Mouse (Mus musculus) forebrain, embryonic 13.5 days (tissue): Measurements from ENCODE around the gene Prss46. TPM values are rescaled to one million over a fixed set of nuclear protein-coding genes. Genes with fewer than 3 reads are reported as not detected.

Source experiments
- ATAC-seq: fragments of 200-750 bp; cut with Nextera tagmentation; 2 replicates; pipeline ENCODE4 v1.8.0; 2017
- H3K27ac ChIP-seq: fragments of 300-500 bp; sonication (generic); 2 replicates; pipeline ENCODE4 v1.5.1; 2015; ENCODE audit warnings: inconsistent platforms, mild to moderate bottlenecking, moderate library complexity
- H3K27me3 ChIP-seq: fragments of 300-500 bp; sonication (generic); 2 replicates; pipeline ENCODE4 v1.6.1; 2015; ENCODE audit warnings: mild to moderate bottlenecking, inconsistent platforms
- H3K36me3 ChIP-seq: fragments of 300-500 bp; sonication (generic); 2 replicates; pipeline ENCODE4 v1.6.1; 2015; ENCODE audit warnings: mild to moderate bottlenecking, inconsistent platforms; ENCODE audit not compliant: poor library complexity, severe bottlenecking
- H3K4me1 ChIP-seq: fragments of 300-500 bp; sonication (generic); 2 replicates; pipeline ENCODE4 v1.6.1; 2015; ENCODE audit warnings: inconsistent platforms
- H3K4me2 ChIP-seq: fragments of 300-500 bp; sonication (generic); 2 replicates; pipeline ENCODE4 v1.6.1; 2015; ENCODE audit warnings: inconsistent platforms, mild to moderate bottlenecking, moderate library complexity
- H3K4me3 ChIP-seq: fragments of 300-500 bp; sonication (generic); 2 replicates; pipeline ENCODE4 v1.5.1; 2015; ENCODE audit warnings: mild to moderate bottlenecking, inconsistent platforms
- H3K9ac ChIP-seq: fragments of 300-500 bp; sonication (generic); 2 replicates; pipeline ENCODE4 v1.6.1; 2015; ENCODE audit warnings: mild to moderate bottlenecking, inconsistent platforms
- H3K9me3 ChIP-seq: fragments of 300-500 bp; sonication (generic); replicated peaks from 2 replicates; pipeline ENCODE4 v1.6.1; 2016; ENCODE audit warnings: inconsistent platforms
- WGBS: fragments of 180-500 bp; shearing (Covaris S2); methylation state at CpG from one replicate; pipeline ENCODE4 v1.1.7; 2015; 5-methylcytosine and 5-hydroxymethylcytosine counted together
- polyA plus RNA-seq: library from polyadenylated mRNA; unstranded; fragments of >200 nt; fragmentation: Nextera tagmentation; extraction: Ambion mirVana; gene quantifications from 2 replicates; pipeline ENCODE4 v1.2.1, GENCODE M21; 2015

Prss46 gene
- polyA plus RNA-seq, 1 experiment from 2014 or later = not detected

- Histone ChIP-seq H3K4me3 (no peak overlapping the region), H3K27ac (no peak overlapping the region), H3K4me2 (no peak overlapping the region), H3K4me1 (no peaks in the 10 kb centered on the region), H3K9me3 (no peaks in the 10 kb centered on the region), H3K27me3 (no peaks in the 10 kb centered on the region), H3K9ac (no peak overlapping the region), H3K36me3 (no peaks in the 10 kb centered on the region)
- no peak for ATAC-seq
- 90% methylated on average over 14 of the region's 14 CpGs for WGBS
These were observed 44.6 kb downstream of the Prss46 start for GRCm38 (mm10) chr9:110888935-110889334.

GRCm38 (mm10) chr9:110890026-110890783, 45.9 kb downstream of the Prss46 start:
- no peak overlapping the region for H3K9ac ChIP-seq
- H3K27ac ChIP-seq = no peak overlapping the region
- no peak overlapping the region for H3K4me2 ChIP-seq
- WGBS = 13% methylated on average over 21 of the region's 21 CpGs
- no peaks in the 10 kb centered on the region for H3K9me3 ChIP-seq
- H3K4me3 ChIP-seq = no peak overlapping the region
- no peaks in the 10 kb centered on the region for H3K4me1 ChIP-seq
- no peaks in the 10 kb centered on the region for H3K27me3 ChIP-seq
- no peaks in the 10 kb centered on the region for H3K36me3 ChIP-seq
- no peak for ATAC-seq

GRCm38 (mm10) chr9:110891077-110891828, 46.9 kb downstream of the Prss46 start:
- Histone ChIP-seq H3K27ac (no peak overlapping the region), H3K4me2 (no peak overlapping the region), H3K4me1 (peaks cover 6% of the 10 kb centered on the region; the same call in 1 of the 2 replicates), H3K9ac (no peak overlapping the region), H3K4me3 (no peak overlapping the region), H3K36me3 (no peaks in the 10 kb centered on the region), H3K9me3 (no peaks in the 10 kb centered on the region), H3K27me3 (no peaks in the 10 kb centered on the region)
- WGBS = 82% methylated on average over 12 of the region's 12 CpGs
- no peak for ATAC-seq

- 92% methylated on average over 3 of the region's 3 CpGs for WGBS
- no peak for ATAC-seq
- H3K27me3 ChIP-seq = no peaks in the 10 kb centered on the region
- no peak overlapping the region for H3K4me3 ChIP-seq
- H3K36me3 ChIP-seq = no peaks in the 10 kb centered on the region
- H3K4me2 ChIP-seq = no peak overlapping the region
- no peaks in the 10 kb centered on the region for H3K9me3 ChIP-seq
- H3K9ac ChIP-seq = no peak overlapping the region
- H3K27ac ChIP-seq = no peak overlapping the region
- H3K4me1 ChIP-seq = peaks cover 11% of the 10 kb centered on the region; the same call in 1 of the 2 replicates
These were observed 48.2 kb downstream of the Prss46 start for GRCm38 (mm10) chr9:110892552-110892951.

- H3K27me3 ChIP-seq = no peaks in the 10 kb centered on the region
- H3K4me2 ChIP-seq = no peak overlapping the region
- no peak overlapping the region for H3K27ac ChIP-seq
- no peak overlapping the region for H3K4me3 ChIP-seq
- H3K36me3 ChIP-seq = no peaks in the 10 kb centered on the region
- H3K4me1 ChIP-seq = peaks cover 11% of the 10 kb centered on the region; the same call in 1 of the 2 replicates
- ATAC-seq = no peak
- H3K9ac ChIP-seq = no peak overlapping the region
- WGBS = 71% methylated on average over 10 of the region's 10 CpGs
- no peaks in the 10 kb centered on the region for H3K9me3 ChIP-seq
These were observed 49.1 kb downstream of the Prss46 start for GRCm38 (mm10) chr9:110893429-110893828.

GRCm38 (mm10) chr9:110895507-110895906, 51.2 kb downstream of the Prss46 start:
- no peaks in the 10 kb centered on the region for H3K9me3 ChIP-seq
- no peaks in the 10 kb centered on the region for H3K36me3 ChIP-seq
- H3K4me2 ChIP-seq = no peak overlapping the region
- H3K27ac ChIP-seq = no peak overlapping the region
- WGBS = 57% methylated on average over 5 of the region's 5 CpGs
- no peaks in the 10 kb centered on the region for H3K27me3 ChIP-seq
- no peak overlapping the region for H3K9ac ChIP-seq
- H3K4me1 ChIP-seq = peaks cover 11% of the 10 kb centered on the region; the same call in 1 of the 2 replicates
- no peak for ATAC-seq
- no peak overlapping the region for H3K4me3 ChIP-seq

GRCm38 (mm10) chr9:110895994-110896393, 51.7 kb downstream of the Prss46 start:
- no peak overlapping the region for H3K27ac ChIP-seq
- peak; percentile 42; the same call in 1 of the 2 replicates for ATAC-seq
- no peaks in the 10 kb centered on the region for H3K36me3 ChIP-seq
- H3K4me2 ChIP-seq = peak overlapping the region; percentile 44
- peaks cover 11% of the 10 kb centered on the region; the same call in 1 of the 2 replicates for H3K4me1 ChIP-seq
- no peaks in the 10 kb centered on the region for H3K9me3 ChIP-seq
- H3K9ac ChIP-seq = no peak overlapping the region
- 15% methylated on average over 7 of the region's 7 CpGs for WGBS
- H3K27me3 ChIP-seq = no peaks in the 10 kb centered on the region
- peak overlapping the region; percentile 14; the same call in 1 of the 2 replicates for H3K4me3 ChIP-seq

- Histone ChIP-seq H3K9me3 (no peaks in the 10 kb centered on the region), H3K27me3 (no peaks in the 10 kb centered on the region), H3K4me3 (peak overlapping the region; percentile 14; the same call in 1 of the 2 replicates), H3K4me1 (peaks cover 11% of the 10 kb centered on the region; the same call in 1 of the 2 replicates), H3K4me2 (peak overlapping the region; percentile 44), H3K27ac (no peak overlapping the region), H3K9ac (no peak overlapping the region), H3K36me3 (no peaks in the 10 kb centered on the region)
- peak; percentile 59 for ATAC-seq
- 4% methylated on average over 6 of the region's 6 CpGs for WGBS
These were observed 52.3 kb downstream of the Prss46 start for GRCm38 (mm10) chr9:110896595-110896994.

- H3K4me3 ChIP-seq = no peak overlapping the region
These were observed 55.2 kb downstream of the Prss46 start for GRCm38 (mm10) chr9:110899451-110900008.

GRCm38 (mm10) chr9:110901204-110901603, 56.9 kb downstream of the Prss46 start:
- Histone ChIP-seq H3K9ac (no peak overlapping the region), H3K4me3 (no peak overlapping the region), H3K27me3 (no peaks in the 10 kb centered on the region; the same call in 1 of the 2 replicates), H3K27ac (no peak overlapping the region), H3K9me3 (no peaks in the 10 kb centered on the region), H3K4me2 (no peak overlapping the region), H3K36me3 (no peaks in the 10 kb centered on the region), H3K4me1 (peaks cover 6% of the 10 kb centered on the region; the same call in 1 of the 2 replicates)
- WGBS = 81% methylated on average over 6 of the region's 6 CpGs
- no peak for ATAC-seq

More at GRCm38 (mm10) chr9:110899451-110900008, 55.2 kb downstream of the Prss46 start:
- H3K36me3 ChIP-seq = no peaks in the 10 kb centered on the region
- no peak overlapping the region for H3K27ac ChIP-seq
- no peaks in the 10 kb centered on the region for H3K27me3 ChIP-seq
- ATAC-seq = no peak
- no peak overlapping the region for H3K9ac ChIP-seq
- no peak overlapping the region for H3K4me2 ChIP-seq
- 60% methylated on average over 10 of the region's 10 CpGs for WGBS
- no peaks in the 10 kb centered on the region for H3K9me3 ChIP-seq
- peaks cover 11% of the 10 kb centered on the region; the same call in 1 of the 2 replicates for H3K4me1 ChIP-seq

GRCm38 (mm10) chr9:110902271-110902670, 58.0 kb downstream of the Prss46 start:
- H3K27me3 ChIP-seq = no peaks in the 10 kb centered on the region; the same call in 1 of the 2 replicates
- no peak for ATAC-seq
- no peak overlapping the region for H3K4me3 ChIP-seq
- H3K9me3 ChIP-seq = no peaks in the 10 kb centered on the region
- no peak overlapping the region for H3K4me2 ChIP-seq
- H3K9ac ChIP-seq = no peak overlapping the region
- H3K27ac ChIP-seq = no peak overlapping the region
- H3K4me1 ChIP-seq = no peaks in the 10 kb centered on the region
- WGBS = 84% methylated on average over 4 of the region's 4 CpGs
- H3K36me3 ChIP-seq = no peaks in the 10 kb centered on the region
